Mouse (Mus musculus) midbrain, embryonic 14.5 days (tissue): Measurements from ENCODE around the gene Ppp2ca. TPM values are rescaled to one million over a fixed set of nuclear protein-coding genes. Genes with fewer than 3 reads are reported as not detected.
"Not testable (repeated sequence)": the region's sequence is repeated elsewhere in the genome, so short reads cannot be mapped to it uniquely, and the experiment has no call there.

Experiments
- ATAC-seq: fragments of 200-750 bp; cut with Nextera tagmentation; 2 replicates; pipeline ENCODE4 v1.8.0; 2017; ENCODE audit warnings: moderate number of reproducible peaks, moderate library complexity; ENCODE audit not compliant: low FRiP score, low TSS enrichment
- DNase-seq: peaks from one replicate; pipeline ENCODE4 v3.0.0-alpha.2; 2015
- H3K27ac ChIP-seq: fragments of 300-500 bp; sonication (generic); replicated peaks from 2 replicates; pipeline ENCODE4 v1.5.1; 2014; ENCODE audit warnings: mild to moderate bottlenecking, low read depth, low read length, moderate library complexity
- H3K27me3 ChIP-seq: fragments of 300-500 bp; sonication (generic); 2 replicates; pipeline ENCODE4 v1.6.1; 2014; ENCODE audit warnings: low read length, control low read depth, mixed read lengths; ENCODE audit not compliant: control insufficient read depth, insufficient read depth
- H3K36me3 ChIP-seq: fragments of 300-500 bp; sonication (generic); 2 replicates; pipeline ENCODE4 v1.6.1; 2014; ENCODE audit warnings: low read length, control low read depth; ENCODE audit not compliant: control insufficient read depth, insufficient read depth
- H3K4me1 ChIP-seq: fragments of 300-500 bp; sonication (generic); 2 replicates; pipeline ENCODE4 v1.6.1; 2014; ENCODE audit warnings: mild to moderate bottlenecking, antibody characterized with exemption, low read length, control low read depth; ENCODE audit not compliant: control insufficient read depth, insufficient read depth
- H3K4me2 ChIP-seq: fragments of 300-500 bp; sonication (generic); 2 replicates; pipeline ENCODE4 v1.6.1; 2014; ENCODE audit warnings: mild to moderate bottlenecking, low read length, moderate library complexity
- H3K4me3 ChIP-seq: fragments of 300-500 bp; sonication (generic); replicated peaks from 2 replicates; pipeline ENCODE4 v1.5.1; 2014; ENCODE audit warnings: low read depth, low read length
- H3K9ac ChIP-seq: fragments of 300-500 bp; sonication (generic); replicated peaks from 2 replicates; pipeline ENCODE4 v1.6.1; 2014; ENCODE audit warnings: mild to moderate bottlenecking, low read length, moderate library complexity
- H3K9me3 ChIP-seq: fragments of 300-500 bp; sonication (generic); 2 replicates; pipeline ENCODE4 v1.6.1; 2016; ENCODE audit warnings: low read length, control low read depth, mixed read lengths; ENCODE audit not compliant: control insufficient read depth
- WGBS: fragments of 180-500 bp; shearing (Covaris S2); extraction: QIAGEN DNeasy Blood & Tissue Kit; methylation state at CpG from one replicate; pipeline ENCODE4 v1.1.7; 2014; 5-methylcytosine and 5-hydroxymethylcytosine counted together
- polyA plus RNA-seq: library from polyadenylated mRNA; unstranded; fragments of >200 nt; fragmentation: Nextera tagmentation; extraction: Ambion mirVana; gene quantifications from 2 replicates; pipeline ENCODE4 v1.2.1, GENCODE M21; 2014

The Ppp2ca gene
- polyA plus RNA-seq, 1 experiment from 2014 or later, result 162 TPM

DNA sequence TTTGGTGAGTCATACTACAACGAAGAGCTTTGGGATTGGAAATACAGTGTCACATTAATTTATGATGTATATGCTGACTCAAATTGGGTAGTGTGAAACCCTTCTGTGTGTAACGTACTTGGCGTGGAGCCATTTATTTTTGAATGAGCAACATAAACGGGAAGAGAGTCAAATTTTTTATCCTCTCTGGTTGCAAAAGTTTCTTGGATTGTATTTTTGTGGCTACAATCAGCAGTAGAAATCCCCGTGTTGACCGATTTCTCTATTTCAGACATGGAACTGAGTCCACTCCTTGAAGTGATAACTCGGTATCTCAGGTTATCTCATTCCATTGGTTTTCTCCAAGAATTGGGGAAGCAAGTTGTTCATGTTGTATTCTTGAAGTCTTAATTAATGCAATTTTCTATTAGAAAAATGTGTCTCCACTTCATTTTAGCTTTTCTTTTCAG lies 1.3 kb downstream of the Ppp2ca start:
- H3K9ac ChIP-seq, result peak overlapping the region; percentile 99
- 0 out of 2 replicates have a peak, but pooled peaks cover 4% of the 10 kb centered on the region for H3K36me3 ChIP-seq
- no peaks in the 10 kb centered on the region for H3K27me3 ChIP-seq
- H3K4me1 ChIP-seq, result peaks cover 34% of the 10 kb centered on the region
- no peak for ATAC-seq
- WGBS, result 6% methylated on average over 7 of the region's 7 CpGs
- no peak overlapping the region for H3K27ac ChIP-seq
- H3K4me3 ChIP-seq, result peak overlapping the region; percentile 98
- peak; percentile 8 for DNase-seq
- peak overlapping the region; percentile 95 for H3K4me2 ChIP-seq
- H3K9me3 ChIP-seq, result no peaks in the 10 kb centered on the region

DNA sequence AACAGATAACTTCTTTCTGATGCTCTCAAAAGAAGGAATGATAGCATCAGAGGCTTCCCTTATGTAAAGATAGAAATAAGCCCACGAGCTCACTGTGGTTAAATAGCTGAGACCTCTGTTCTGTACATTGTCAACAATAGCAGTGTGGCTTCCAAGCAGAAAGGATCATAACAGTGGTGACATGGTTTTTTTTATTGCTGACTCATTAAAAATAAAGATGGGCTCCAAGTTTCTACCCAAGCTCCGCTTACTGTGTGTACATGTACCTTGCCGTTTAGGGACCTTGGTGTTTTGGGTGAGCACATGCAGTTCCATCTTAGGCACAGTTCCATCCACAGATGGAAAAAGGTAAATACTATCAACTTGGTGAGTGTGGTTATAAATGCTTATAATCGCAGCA lies 4.5 kb downstream of the Ppp2ca start:
- H3K9ac ChIP-seq, result no peak overlapping the region
- H3K36me3 ChIP-seq, result 0 out of 2 replicates have a peak, but pooled peaks cover 4% of the 10 kb centered on the region
- DNase-seq (no peak), ATAC-seq (no peak)
- H3K4me1 ChIP-seq, result peaks cover 31% of the 10 kb centered on the region
- WGBS, result 88% methylated on average over 4 of the region's 4 CpGs
- H3K27ac ChIP-seq, result no peak overlapping the region
- H3K4me3 ChIP-seq, result no peak overlapping the region
- H3K4me2 ChIP-seq, result no peak overlapping the region
- H3K27me3 ChIP-seq, result no peaks in the 10 kb centered on the region
- H3K9me3 ChIP-seq, result no peaks in the 10 kb centered on the region

DNA sequence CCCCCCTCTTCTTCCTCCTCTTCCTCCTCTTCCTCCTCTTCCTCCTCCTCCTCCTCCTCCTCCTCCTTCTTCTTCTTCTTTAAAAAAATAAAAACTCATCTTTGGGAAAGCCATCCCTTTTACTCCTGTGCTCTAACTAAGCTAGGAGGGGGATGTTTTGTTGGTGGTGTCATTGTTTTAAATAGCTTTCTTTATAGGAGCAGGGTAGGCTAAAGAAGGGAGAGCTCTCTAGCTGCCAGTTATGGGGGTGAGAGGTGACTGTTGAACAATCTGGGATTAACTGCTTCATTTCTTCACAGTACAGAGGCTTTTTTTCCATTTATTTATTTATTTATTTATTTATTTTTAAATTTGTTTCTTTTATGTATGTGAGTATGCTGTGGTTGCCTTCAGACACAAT lies 7.0 kb downstream of the Ppp2ca start:
- Histone ChIP-seq H3K9me3 (no peaks in the 10 kb centered on the region), H3K9ac (no peak overlapping the region), H3K27ac (no peak overlapping the region), H3K4me3 (no peak overlapping the region), H3K36me3 (0 out of 2 replicates have a peak, but pooled peaks cover 2% of the 10 kb centered on the region), H3K27me3 (no peaks in the 10 kb centered on the region), H3K4me1 (peaks cover 20% of the 10 kb centered on the region), H3K4me2 (no peak overlapping the region)
- DNase-seq, result no peak
- no peak for ATAC-seq

DNA sequence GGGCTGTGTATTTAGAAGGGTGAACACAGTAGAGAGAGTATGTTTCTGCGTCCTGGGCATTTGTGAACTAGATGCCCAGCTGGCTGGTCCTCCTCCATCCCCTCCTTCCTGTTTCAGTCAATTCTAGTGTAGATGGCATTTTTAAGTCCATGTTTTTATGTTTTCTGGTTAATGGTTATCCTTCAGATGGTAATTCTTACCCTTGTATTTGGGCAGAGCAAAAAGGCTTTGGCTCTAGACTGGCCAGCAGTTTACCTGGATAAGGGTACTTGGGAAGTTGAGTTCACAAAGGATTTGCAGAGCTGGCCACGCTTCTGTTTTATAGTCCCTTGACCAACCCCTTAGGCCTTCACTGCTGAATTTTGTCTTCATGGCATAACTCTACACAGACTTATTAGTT lies 7.6 kb downstream of the Ppp2ca start:
- H3K27me3 ChIP-seq, result no peaks in the 10 kb centered on the region
- 93% methylated on average over 2 of the region's 2 CpGs for WGBS
- H3K36me3 ChIP-seq, result no peaks in the 10 kb centered on the region
- H3K4me2 ChIP-seq, result no peak overlapping the region
- no peaks in the 10 kb centered on the region for H3K9me3 ChIP-seq
- DNase-seq, result no peak
- H3K4me3 ChIP-seq, result no peak overlapping the region
- no peak overlapping the region for H3K27ac ChIP-seq
- no peak for ATAC-seq
- no peak overlapping the region for H3K9ac ChIP-seq
- H3K4me1 ChIP-seq, result peaks cover 15% of the 10 kb centered on the region

DNA sequence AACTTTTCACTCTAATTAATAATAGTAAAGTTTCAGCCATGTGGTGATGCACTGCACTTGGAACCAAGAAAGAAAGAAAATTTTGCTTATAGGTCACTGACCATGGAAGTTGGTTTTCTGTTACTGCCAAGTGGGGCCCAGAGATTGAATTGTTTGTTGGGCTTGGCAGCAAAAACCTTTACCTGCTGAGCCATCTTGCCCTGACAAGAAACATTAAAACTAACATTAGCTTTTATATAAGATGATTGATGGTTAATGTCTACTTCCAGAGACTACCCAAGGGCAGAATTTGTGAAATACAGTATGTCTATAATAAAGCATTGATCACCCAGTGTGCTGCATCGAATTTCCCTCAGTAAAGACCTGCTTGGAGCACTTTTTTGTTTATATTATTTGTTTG lies 8.0 kb downstream of the Ppp2ca start:
- H3K9ac ChIP-seq, result no peak overlapping the region
- no peaks in the 10 kb centered on the region for H3K36me3 ChIP-seq
- ATAC-seq (no peak), DNase-seq (no peak)
- peaks cover 11% of the 10 kb centered on the region for H3K4me1 ChIP-seq
- H3K4me3 ChIP-seq, result no peak overlapping the region
- H3K27me3 ChIP-seq, result no peaks in the 10 kb centered on the region
- 92% methylated on average over 1 of the region's 1 CpGs for WGBS
- no peak overlapping the region for H3K4me2 ChIP-seq
- H3K9me3 ChIP-seq, result no peaks in the 10 kb centered on the region
- H3K27ac ChIP-seq, result no peak overlapping the region

DNA sequence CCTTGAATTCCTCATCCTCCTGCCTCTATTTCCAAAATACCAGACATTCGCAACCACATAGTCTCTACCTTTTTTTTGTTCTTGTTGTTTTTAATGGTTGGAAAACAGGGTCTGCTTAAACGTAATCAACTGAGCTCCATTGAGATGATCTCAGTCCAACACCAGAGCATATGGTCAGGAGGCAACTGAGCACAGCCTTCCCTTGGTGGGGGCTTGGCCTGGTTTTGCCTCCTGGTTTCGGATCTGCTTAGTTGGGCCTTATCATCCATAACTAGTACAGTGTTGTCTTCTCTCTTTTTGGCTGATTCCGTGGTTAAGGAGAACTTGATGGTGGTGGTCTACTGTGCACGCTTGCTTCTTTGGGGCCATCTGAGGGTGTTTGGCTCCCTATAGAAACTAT lies 10.3 kb downstream of the Ppp2ca start:
- Histone ChIP-seq H3K9me3 (no peaks in the 10 kb centered on the region), H3K9ac (no peak overlapping the region), H3K4me2 (no peak overlapping the region), H3K36me3 (0 out of 2 replicates have a peak, but pooled peaks cover 7% of the 10 kb centered on the region), H3K27me3 (no peaks in the 10 kb centered on the region), H3K4me1 (no peaks in the 10 kb centered on the region; the same call in 1 of the 2 replicates), H3K4me3 (no peak overlapping the region), H3K27ac (no peak overlapping the region)
- 93% methylated on average over 5 of the region's 5 CpGs for WGBS
- ATAC-seq (no peak), DNase-seq (no peak)

DNA sequence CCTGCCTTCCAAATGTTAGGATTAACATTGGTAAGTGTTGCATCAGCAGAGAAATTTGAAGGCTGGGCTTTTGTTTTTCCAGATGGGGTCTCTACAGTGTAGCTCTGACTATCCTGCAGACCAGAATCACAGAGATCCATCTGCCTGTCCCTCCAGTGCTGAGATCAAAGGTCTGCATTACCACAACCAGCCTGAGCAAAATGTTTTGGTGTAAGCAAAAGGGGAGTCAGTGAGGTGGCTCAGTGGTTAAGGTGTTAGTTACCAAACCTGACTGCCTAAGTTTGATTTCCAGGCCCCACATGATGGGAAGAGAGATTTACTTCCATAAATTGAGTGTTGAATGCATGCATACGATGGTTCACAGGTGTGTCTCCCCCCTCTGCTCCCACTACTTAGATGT lies 10.9 kb downstream of the Ppp2ca start:
- no peaks in the 10 kb centered on the region; the same call in 1 of the 2 replicates for H3K4me1 ChIP-seq
- H3K9ac ChIP-seq, result no peak overlapping the region
- no peak overlapping the region for H3K4me3 ChIP-seq
- no peak overlapping the region for H3K27ac ChIP-seq
- no peak for DNase-seq
- H3K27me3 ChIP-seq, result no peaks in the 10 kb centered on the region
- 91% methylated on average over 1 of the region's 1 CpGs for WGBS
- ATAC-seq, result no peak
- H3K4me2 ChIP-seq, result no peak overlapping the region
- H3K9me3 ChIP-seq, result no peaks in the 10 kb centered on the region
- H3K36me3 ChIP-seq, result peaks cover 13% of the 10 kb centered on the region

DNA sequence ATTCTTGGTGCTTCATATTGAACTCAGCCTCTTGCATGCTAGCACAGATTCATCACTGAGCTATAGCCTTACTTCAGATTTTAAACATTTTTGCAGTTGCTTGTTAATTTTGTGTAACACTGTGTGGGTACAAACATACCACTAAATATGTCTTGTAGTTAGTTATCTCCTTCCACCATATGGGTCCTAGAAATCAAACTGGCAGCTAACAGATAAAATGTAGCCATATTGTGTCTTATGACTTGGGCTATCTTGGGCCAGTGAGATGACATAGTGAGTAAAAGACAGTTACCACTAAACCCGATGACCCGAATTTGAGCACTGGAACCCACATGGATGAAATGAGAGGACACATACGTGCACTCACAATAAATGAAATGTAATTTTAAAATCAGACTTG lies 17.0 kb downstream of the Ppp2ca start:
- peaks cover 70% of the 10 kb centered on the region for H3K36me3 ChIP-seq
- 99% methylated on average over 3 of the region's 3 CpGs for WGBS
- no peak for ATAC-seq

DNA sequence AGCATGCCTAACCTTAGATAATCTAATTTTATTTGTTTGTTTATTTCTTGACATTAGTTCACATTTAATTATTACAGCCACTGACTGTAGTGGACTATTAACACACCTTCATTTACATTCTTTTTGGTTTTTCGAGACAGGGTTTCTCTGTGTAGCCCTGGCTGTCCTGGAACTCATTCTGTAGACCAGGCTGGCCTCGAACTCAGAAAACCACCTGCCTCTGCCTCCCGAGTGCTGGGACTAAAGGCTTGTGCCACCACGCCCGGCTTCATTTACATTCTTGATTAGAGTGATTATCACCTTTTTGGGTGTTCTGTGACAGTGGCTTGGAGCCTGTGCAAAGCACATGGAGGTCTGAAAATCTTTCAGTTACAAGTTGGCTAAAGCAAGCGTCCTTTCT lies 17.6 kb downstream of the Ppp2ca start:
- not testable (repeated sequence) for H3K9me3 ChIP-seq, H3K27ac ChIP-seq, H3K4me3 ChIP-seq, ATAC-seq, H3K27me3 ChIP-seq, H3K9ac ChIP-seq, H3K4me2 ChIP-seq, DNase-seq, H3K4me1 ChIP-seq
- 93% methylated on average over 6 of the region's 6 CpGs for WGBS
- peaks cover 74% of the 10 kb centered on the region for H3K36me3 ChIP-seq

More for the DNA sequence above, 17.0 kb downstream of the Ppp2ca start:
- DNase-seq, result no peak
- no peak overlapping the region for H3K4me3 ChIP-seq
- H3K4me2 ChIP-seq, result no peak overlapping the region
- no peak overlapping the region for H3K9ac ChIP-seq
- H3K9me3 ChIP-seq, result no peaks in the 10 kb centered on the region
- no peaks in the 10 kb centered on the region for H3K27me3 ChIP-seq
- no peak overlapping the region for H3K27ac ChIP-seq
- no peaks in the 10 kb centered on the region for H3K4me1 ChIP-seq
